Mouse (Mus musculus) T-cell, adult 66 days (primary cell): ENCODE results near the gene Rps6. TPM values are rescaled to one million over a fixed set of nuclear protein-coding genes. Genes with fewer than 3 reads are reported as not detected.

Experiments used
- total RNA-seq, 2 experiments: library from RNA; stranded (reverse); gene quantifications; 3 replicates in 1 of 2; 4 replicates in 1 of 2; pipeline ENCODE4 v1.2.4; 2023

Rps6 gene
- 1,000 to 10,000 TPM; 2,349 to 2,457 TPM for total RNA-seq

GRCm38 (mm10) chr4:86857113-86858069 lies at the start of gene Rps6:
Rps6 (minus strand) TSS chr4:86857412.

DNA sequence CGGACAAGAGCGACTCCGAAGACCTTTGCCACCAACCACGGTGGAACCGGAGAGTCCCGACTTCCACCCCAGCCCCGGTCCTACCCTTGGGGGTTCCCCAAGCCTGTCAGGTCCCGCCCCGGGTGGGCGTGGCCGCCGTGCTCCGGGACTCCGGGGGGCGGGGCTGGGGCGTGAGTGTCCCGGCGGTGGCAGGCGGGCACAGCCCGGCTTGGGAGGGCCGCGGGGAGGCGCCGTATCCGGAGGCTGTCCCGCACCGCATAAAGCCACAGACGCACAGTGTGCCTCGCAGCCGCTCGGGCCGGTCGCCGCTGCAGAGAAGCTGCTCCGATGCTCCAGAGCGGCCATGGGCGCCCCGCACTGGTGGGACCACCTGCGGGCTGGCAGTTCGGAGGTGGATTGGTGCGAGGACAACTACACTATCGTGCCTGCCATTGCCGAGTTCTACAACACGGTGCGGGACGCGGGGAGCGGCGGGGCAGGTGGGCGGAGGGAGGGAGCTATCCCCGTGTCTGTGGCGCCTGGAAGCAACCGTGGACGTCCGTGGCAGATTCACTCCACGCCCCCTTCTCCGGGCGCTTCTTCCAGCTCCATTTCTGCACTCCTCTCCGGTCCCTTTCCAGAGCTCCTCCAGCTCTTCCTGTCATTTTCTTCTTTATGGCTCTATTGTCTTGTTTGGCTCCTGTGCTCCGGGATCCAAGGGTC lies 17.1 kb upstream of the Rps6 start, which contains the start of gene Acer2:
TSS of gene Acer2 (plus strand) at position 251 of the 702 bp plus-strand sequence.

Other genes with a start within 250 kb of the Rps6 start
- gene Haus6, start 245.4 kb downstream of the Rps6 start, total RNA-seq, result 10 to 100 TPM; 19.9 to 24.7 TPM
- 10 to 100 TPM in 1 of 2 experiments, 1 to 10 TPM in 1; 9.5 to 24.7 TPM for gene Plin2, start 187.4 kb downstream of the Rps6 start, total RNA-seq
- gene Dennd4c, start 108.9 kb downstream of the Rps6 start, total RNA-seq, result 10 to 100 TPM; 38.3 to 40.4 TPM
- gene Acer2, start 17.0 kb upstream of the Rps6 start, total RNA-seq, result 1 to 10 TPM; 3.9 to 5.8 TPM